Mouse (Mus musculus) spleen, adult 2 months (tissue): Measurements from ENCODE around the gene Plekhg5. TPM values are rescaled to one million over a fixed set of nuclear protein-coding genes. Genes with fewer than 3 reads are reported as not detected.

ENCODE experiments used
- DNase-seq, 2 experiments: peaks; one replicate each; pipeline versions ENCODE4 v3.0.0 to v3.0.0-alpha.2; 2012 to 2021; ENCODE audit warnings: low spot score in 2 of 2, low read depth in 1 of 2
- H3K27ac ChIP-seq: fragments of 200-500 bp; 2 replicates; pipeline ENCODE4 v1.5.1; 2012; ENCODE audit warnings: low read length, inconsistent platforms; ENCODE audit not compliant: insufficient read depth
- H3K27me3 ChIP-seq: fragments of 200-500 bp; 2 replicates; pipeline ENCODE4 v1.6.1; 2012; ENCODE audit warnings: mild to moderate bottlenecking, moderate library complexity, low read length, inconsistent platforms; ENCODE audit not compliant: control insufficient read depth, insufficient read depth
- H3K36me3 ChIP-seq: fragments of 200-500 bp; 2 replicates; pipeline ENCODE4 v1.6.1; 2012; ENCODE audit warnings: mild to moderate bottlenecking, low read length, inconsistent platforms; ENCODE audit not compliant: control insufficient read depth, insufficient read depth
- H3K4me1 ChIP-seq: fragments of 200-500 bp; 2 replicates; pipeline ENCODE4 v1.6.1; 2011; ENCODE audit warnings: inconsistent platforms; ENCODE audit not compliant: control insufficient read depth, insufficient read depth, insufficient read length
- H3K4me3 ChIP-seq: fragments of 200-500 bp; 2 replicates; pipeline ENCODE4 v1.5.1; 2011; ENCODE audit warnings: mild to moderate bottlenecking, inconsistent platforms; ENCODE audit not compliant: insufficient read depth, insufficient read length; ENCODE audit errors: extremely low read depth
- CTCF ChIP-seq: fragments of 200-500 bp; IDR thresholded peaks from 2 replicates; pipeline ENCODE4 v1.5.1; 2011; ENCODE audit warnings: mild to moderate bottlenecking, inconsistent platforms; ENCODE audit not compliant: insufficient read depth, insufficient read length, insufficient replicate concordance; ENCODE audit errors: extremely low read depth
- POLR2A ChIP-seq: fragments of 200-500 bp; IDR thresholded peaks from 2 replicates; pipeline ENCODE4 v1.6.1; 2011; ENCODE audit warnings: low read depth, low read length, inconsistent platforms
- WGBS: fragments of 180-500 bp; shearing (Covaris S2); methylation state at CpG from one replicate; pipeline ENCODE4 v1.1.7; 2018; 5-methylcytosine and 5-hydroxymethylcytosine counted together
- polyA plus RNA-seq: library from polyadenylated mRNA; depleted of rRNA; stranded (reverse); fragments of >200 nt; gene quantifications from 2 replicates; pipeline ENCODE4 v1.2.3, GENCODE M21; 2012; rRNA removed

Plekhg5 gene
- polyA plus RNA-seq, 1 experiment, result 13.1 TPM

- H3K36me3 ChIP-seq, result no peaks in the 10 kb centered on the region
- WGBS, result 62% methylated on average over 2 of the region's 2 CpGs
- no peak overlapping the region for H3K27ac ChIP-seq
- peaks cover 14% of the 10 kb centered on the region for H3K27me3 ChIP-seq
- no peak for TF ChIP-seq CTCF
- TF ChIP-seq POLR2A, result no peak
- H3K4me3 ChIP-seq, result no peak overlapping the region
- DNase-seq, result no peak
- peaks cover 17% of the 10 kb centered on the region; the same call in 1 of the 2 replicates for H3K4me1 ChIP-seq
Measured at GRCm38 (mm10) chr4:152162748-152163147, 90.5 kb downstream of the Plekhg5 start.

Other genes starting within 250 kb of the Plekhg5 start
- 6.3 and 7.7 TPM in 2 replicates for gene Camta1, start 210.6 kb upstream of the Plekhg5 start, polyA plus RNA-seq
- 31.6 and 40.9 TPM in 2 replicates for gene Dnajc11, start 138.8 kb upstream of the Plekhg5 start, polyA plus RNA-seq
- 46.2 and 53.0 TPM in 2 replicates for gene Thap3, start 83.5 kb upstream of the Plekhg5 start, polyA plus RNA-seq
- 3.8 and 4.2 TPM in 2 replicates for gene Phf13, start 76.2 kb upstream of the Plekhg5 start, polyA plus RNA-seq
- gene Klhl21, start 63.7 kb upstream of the Plekhg5 start, polyA plus RNA-seq, result 20.1 and 28.4 TPM in 2 replicates
- 18.9 and 21.3 TPM in 2 replicates for gene Zbtb48, start 44.8 kb upstream of the Plekhg5 start, polyA plus RNA-seq
- 0.14 and 0.15 TPM in 2 replicates for gene Tas1r1, start 33.9 kb upstream of the Plekhg5 start, polyA plus RNA-seq
- gene Nol9, start 33.2 kb upstream of the Plekhg5 start, polyA plus RNA-seq, result 22.8 and 28.1 TPM in 2 replicates
- 17.0 and 27.0 TPM in 2 replicates for gene Tnfrsf25, start 43.4 kb downstream of the Plekhg5 start, polyA plus RNA-seq
- gene Espn, start 79.9 kb downstream of the Plekhg5 start, polyA plus RNA-seq, result 2.1 and 2.7 TPM in 2 replicates
- gene Hes2, start 86.4 kb downstream of the Plekhg5 start, polyA plus RNA-seq, result not detected in 2 replicates
- gene Acot7, start 105.6 kb downstream of the Plekhg5 start, polyA plus RNA-seq, result 15.4 and 17.9 TPM in 2 replicates
- 10.5 and 15.7 TPM in 2 replicates for gene Gpr153, start 201.7 kb downstream of the Plekhg5 start, polyA plus RNA-seq
- 0.11 TPM in 1 of 2 replicates, not detected in the other for gene Hes3, start 219.2 kb downstream of the Plekhg5 start, polyA plus RNA-seq
- gene Icmt, start 224.7 kb downstream of the Plekhg5 start, polyA plus RNA-seq, result 16.2 and 19.3 TPM in 2 replicates
- 0.08 TPM in 1 of 2 replicates, not detected in the other for gene Rnf207, start 246.5 kb downstream of the Plekhg5 start, polyA plus RNA-seq